Mouse (Mus musculus) heart, postnatal 25 days (tissue): ENCODE measurements at regions not wholly inside any gene's neighbourhood (a gene's known extent, or its start where the extent isn't known, plus 50 kb on each side); places are given as distances from the start of the nearest gene placed in this dataset.

Experiments used
- DNase-seq: peaks from one replicate; pipeline ENCODE4 v3.0.0; 2022; ENCODE audit warnings: low spot score
- intact Hi-C: fragments of 180-260 bp; cut with DNase I; formaldehyde crosslinking; loops from one replicate; pipeline ENCODE4 v1.15.1; 2025

GRCm38 (mm10) chr9:94589672-94590071 lies 51.8 kb upstream of the 1190002N15Rik start:
- intact Hi-C loops, result no loop called here
- DNase-seq, result no peak

GRCm38 (mm10) chr9:94604993-94605392 lies 64.7 kb upstream of the Slc9a9 start:
- intact Hi-C loops, result no loop called here
- DNase-seq, result no peak

GRCm38 (mm10) chr9:94606422-94606821 lies 63.3 kb upstream of the Slc9a9 start:
- intact Hi-C loops, result no loop called here
- DNase-seq, result no peak

- intact Hi-C loops, result no loop called here
- DNase-seq, result no peak
These were observed 62.5 kb upstream of the Slc9a9 start for GRCm38 (mm10) chr9:94607011-94607749.

- intact Hi-C loops, result no loop called here
- no peak for DNase-seq
These were observed 62.0 kb upstream of the Slc9a9 start for GRCm38 (mm10) chr9:94607750-94608106.

GRCm38 (mm10) chr9:94610101-94610500 lies 59.6 kb upstream of the Slc9a9 start:
- DNase-seq, result no peak
- intact Hi-C loops, result loop anchor here (5.0 to 10.0 kb wide), 2 partner anchors 73 to 395 kb away; partner anchors contain the start of gene 1190002N15Rik

GRCm38 (mm10) chr9:94610600-94611337 lies 58.9 kb upstream of the Slc9a9 start:
- intact Hi-C loops, result loop anchor here (5.0 to 10.0 kb wide), 2 partner anchors 73 to 396 kb away; partner anchors contain the start of gene 1190002N15Rik
- DNase-seq, result no peak

- intact Hi-C loops, result loop anchor here (5.0 to 10.0 kb wide), 2 partner anchors 77 to 399 kb away; partner anchors contain the start of gene 1190002N15Rik
- no peak for DNase-seq
These were observed 55.6 kb upstream of the Slc9a9 start for GRCm38 (mm10) chr9:94613891-94614671.

GRCm38 (mm10) chr9:94615205-94615604 lies 54.5 kb upstream of the Slc9a9 start:
- intact Hi-C loops, result loop anchor here (10.0 kb wide), 1 partner anchor 400 kb away; no protein-coding TSS in a partner anchor
- DNase-seq, result no peak

GRCm38 (mm10) chr9:94618079-94618786 lies 51.5 kb upstream of the Slc9a9 start:
- intact Hi-C loops, result loop anchor here (10.0 kb wide), 1 partner anchor 403 kb away; no protein-coding TSS in a partner anchor
- DNase-seq, result no peak
